Mouse (Mus musculus) kidney, postnatal 0 days (tissue): Measurements from ENCODE around the gene Izumo2. TPM values are rescaled to one million over a fixed set of nuclear protein-coding genes. Genes with fewer than 3 reads are reported as not detected.
"Not testable (repeated sequence)": the region's sequence is repeated elsewhere in the genome, so short reads cannot be mapped to it uniquely, and the experiment has no call there.

Experiments used
- ATAC-seq: fragments of 200-750 bp; cut with Nextera tagmentation; replicated peaks from 2 replicates; pipeline ENCODE4 v1.8.0; 2017; ENCODE audit warnings: low read depth, moderate number of reproducible peaks, moderate TSS enrichment, moderate library complexity; ENCODE audit not compliant: low FRiP score
- DNase-seq: peaks from one replicate; pipeline ENCODE4 v3.0.0-alpha.2; 2016; ENCODE audit warnings: low spot score
- H3K27ac ChIP-seq: fragments of 300-500 bp; sonication (generic); 2 replicates; pipeline ENCODE4 v1.5.1; 2014; ENCODE audit warnings: mild to moderate bottlenecking
- H3K27me3 ChIP-seq: fragments of 300-500 bp; sonication (generic); 2 replicates; pipeline ENCODE4 v1.6.1; 2014; ENCODE audit warnings: low read length, mixed read lengths; ENCODE audit not compliant: insufficient read depth
- H3K36me3 ChIP-seq: fragments of 300-500 bp; sonication (generic); 2 replicates; pipeline ENCODE4 v1.6.1; 2014; ENCODE audit warnings: low read length, mixed read lengths; ENCODE audit not compliant: insufficient read depth
- H3K4me1 ChIP-seq: fragments of 300-500 bp; sonication (generic); replicated peaks from 2 replicates; pipeline ENCODE4 v1.6.1; 2014; ENCODE audit warnings: antibody characterized with exemption, low read length, mixed read lengths; ENCODE audit not compliant: insufficient read depth
- H3K4me2 ChIP-seq: fragments of 300-500 bp; sonication (generic); 2 replicates; pipeline ENCODE4 v1.6.1; 2014; ENCODE audit warnings: mild to moderate bottlenecking, low read length, moderate library complexity, mixed read lengths
- H3K4me3 ChIP-seq: fragments of 300-500 bp; sonication (generic); replicated peaks from 2 replicates; pipeline ENCODE4 v1.5.1; 2014; ENCODE audit warnings: low read depth, low read length
- H3K9ac ChIP-seq: fragments of 300-500 bp; sonication (generic); 2 replicates; pipeline ENCODE4 v1.6.1; 2014; ENCODE audit warnings: low read depth, low read length
- H3K9me3 ChIP-seq: fragments of 300-500 bp; sonication (generic); replicated peaks from 2 replicates; pipeline ENCODE4 v1.6.1; 2016; ENCODE audit warnings: low read length, inconsistent platforms, mixed read lengths
- CTCF ChIP-seq: IDR thresholded peaks from 2 replicates; pipeline ENCODE4 v1.5.1; 2016; ENCODE audit warnings: antibody characterized with exemption, low read depth, mild to moderate bottlenecking, moderate library complexity
- WGBS: fragments of 180-500 bp; shearing (Covaris S2); extraction: QIAGEN DNeasy Blood & Tissue Kit; methylation state at CpG from one replicate; pipeline ENCODE4 v1.1.7; 2014; 5-methylcytosine and 5-hydroxymethylcytosine counted together
- polyA plus RNA-seq: library from polyadenylated mRNA; unstranded; fragments of >200 nt; fragmentation: Nextera tagmentation; extraction: Ambion mirVana; gene quantifications from 2 replicates; pipeline ENCODE4 v1.2.1, GENCODE M21; 2015

The Izumo2 gene
- polyA plus RNA-seq, 1 experiment from 2014 or later: not detected

GRCm38 (mm10) chr7:44706322-44706721 is 2.2 kb upstream of the Izumo2 start:
- H3K4me3 ChIP-seq: no peak overlapping the region
- no peak for TF ChIP-seq CTCF
- no peaks in the 10 kb centered on the region for H3K27me3 ChIP-seq
- H3K4me1 ChIP-seq: no peaks in the 10 kb centered on the region
- H3K27ac ChIP-seq: no peak overlapping the region
- ATAC-seq (no peak), DNase-seq (no peak)
- no peaks in the 10 kb centered on the region for H3K9me3 ChIP-seq
- no peaks in the 10 kb centered on the region for H3K36me3 ChIP-seq
- H3K4me2 ChIP-seq: no peak overlapping the region
- no peak overlapping the region for H3K9ac ChIP-seq

GRCm38 (mm10) chr7:44707169-44707675 is 1.3 kb upstream of the Izumo2 start:
- Histone ChIP-seq H3K27ac (no peak overlapping the region), H3K27me3 (no peaks in the 10 kb centered on the region), H3K4me1 (no peaks in the 10 kb centered on the region), H3K4me3 (no peak overlapping the region), H3K9ac (no peak overlapping the region), H3K4me2 (no peak overlapping the region), H3K36me3 (no peaks in the 10 kb centered on the region), H3K9me3 (no peaks in the 10 kb centered on the region)
- no peak for TF ChIP-seq CTCF
- no peak for ATAC-seq
- WGBS: 92% methylated on average over 5 of the region's 5 CpGs
- no peak for DNase-seq

- H3K4me2 ChIP-seq, H3K4me3 ChIP-seq, DNase-seq, H3K27me3 ChIP-seq, H3K36me3 ChIP-seq, H3K9ac ChIP-seq, H3K4me1 ChIP-seq, H3K9me3 ChIP-seq, ATAC-seq, H3K27ac ChIP-seq: not testable (repeated sequence)
- 77% methylated on average over 5 of the region's 6 CpGs for WGBS
Observed at GRCm38 (mm10) chr7:44708093-44708492, 449 bp upstream of the Izumo2 start.

GRCm38 (mm10) chr7:44709881-44710280 is 1.3 kb downstream of the Izumo2 start:
- Histone ChIP-seq H3K9ac (no peak overlapping the region), H3K27me3 (no peaks in the 10 kb centered on the region), H3K4me2 (no peak overlapping the region), H3K4me3 (no peak overlapping the region), H3K4me1 (no peaks in the 10 kb centered on the region), H3K36me3 (no peaks in the 10 kb centered on the region), H3K9me3 (no peaks in the 10 kb centered on the region), H3K27ac (no peak overlapping the region)
- TF ChIP-seq CTCF: no peak
- WGBS: 88% methylated on average over 5 of the region's 5 CpGs
- ATAC-seq (no peak), DNase-seq (no peak)

GRCm38 (mm10) chr7:44722058-44722457 is 13.5 kb downstream of the Izumo2 start:
- ATAC-seq (no peak), DNase-seq (no peak)
- 82% methylated on average over 5 of the region's 5 CpGs for WGBS
- no peaks in the 10 kb centered on the region for H3K9me3 ChIP-seq
- H3K4me1 ChIP-seq: no peaks in the 10 kb centered on the region
- H3K4me2 ChIP-seq: no peak overlapping the region
- H3K27me3 ChIP-seq: no peaks in the 10 kb centered on the region
- no peak for TF ChIP-seq CTCF
- H3K9ac ChIP-seq: no peak overlapping the region
- no peak overlapping the region for H3K4me3 ChIP-seq
- no peaks in the 10 kb centered on the region for H3K36me3 ChIP-seq
- no peak overlapping the region for H3K27ac ChIP-seq

GRCm38 (mm10) chr7:44724316-44724715 is 15.8 kb downstream of the Izumo2 start:
- no peak overlapping the region for H3K4me2 ChIP-seq
- no peak overlapping the region for H3K9ac ChIP-seq
- TF ChIP-seq CTCF: peak; percentile 63
- WGBS: 24% methylated on average over 7 of the region's 7 CpGs
- H3K27ac ChIP-seq: no peak overlapping the region
- DNase-seq: peak; percentile 45
- no peak for ATAC-seq
- H3K36me3 ChIP-seq: no peaks in the 10 kb centered on the region
- no peaks in the 10 kb centered on the region for H3K27me3 ChIP-seq
- no peaks in the 10 kb centered on the region for H3K9me3 ChIP-seq
- H3K4me1 ChIP-seq: no peaks in the 10 kb centered on the region
- no peak overlapping the region for H3K4me3 ChIP-seq

GRCm38 (mm10) chr7:44726343-44726742 is 17.8 kb downstream of the Izumo2 start:
- H3K27me3 ChIP-seq: no peaks in the 10 kb centered on the region
- 71% methylated on average over 6 of the region's 6 CpGs for WGBS
- TF ChIP-seq CTCF: no peak
- H3K27ac ChIP-seq: no peak overlapping the region
- H3K9me3 ChIP-seq: no peaks in the 10 kb centered on the region
- ATAC-seq: no peak
- H3K4me2 ChIP-seq: no peak overlapping the region
- H3K4me3 ChIP-seq: no peak overlapping the region
- no peaks in the 10 kb centered on the region for H3K36me3 ChIP-seq
- DNase-seq: no peak
- H3K9ac ChIP-seq: no peak overlapping the region
- no peaks in the 10 kb centered on the region for H3K4me1 ChIP-seq
